Mouse (Mus musculus) right cerebral cortex, adult 18-20 months (tissue): ENCODE results near the gene Mef2b.
A peak's percentile ranks its signal among the peaks of the same experiment; 100 is the strongest.
"Not testable (repeated sequence)": the region's sequence is repeated elsewhere in the genome, so short reads cannot be mapped to it uniquely, and the experiment has no call there.

ENCODE experiments used
- DNase-seq: peaks from one replicate; pipeline ENCODE4 v3.0.0; 2022; ENCODE audit warnings: mixed read lengths

Gene Mef2b

GRCm38 (mm10) chr8:70181212-70181902 lies 41.8 kb downstream of the Mef2b start:
- no peak for DNase-seq

- no peak for DNase-seq
Observed at GRCm38 (mm10) chr8:70181903-70182252, 42.4 kb downstream of the Mef2b start.

GRCm38 (mm10) chr8:70183194-70183593 lies 43.7 kb downstream of the Mef2b start:
- DNase-seq: no peak

GRCm38 (mm10) chr8:70188707-70189106 lies 49.2 kb downstream of the Mef2b start:
- DNase-seq: no peak

- DNase-seq: no peak
Observed at GRCm38 (mm10) chr8:70193238-70193637, 53.7 kb downstream of the Mef2b start.

GRCm38 (mm10) chr8:70194191-70194590 lies 54.7 kb downstream of the Mef2b start:
- DNase-seq: no peak

- no peak for DNase-seq
Observed at GRCm38 (mm10) chr8:70195762-70196161, 56.3 kb downstream of the Mef2b start.

GRCm38 (mm10) chr8:70197603-70198002 lies 58.1 kb downstream of the Mef2b start:
- no peak for DNase-seq

GRCm38 (mm10) chr8:70200098-70200681 lies 60.7 kb downstream of the Mef2b start:
- DNase-seq: peak; percentile 70

GRCm38 (mm10) chr8:70201417-70201816 lies 61.9 kb downstream of the Mef2b start:
- DNase-seq: no peak

- peak; percentile 52 for DNase-seq
Observed at GRCm38 (mm10) chr8:70203072-70203471, 63.6 kb downstream of the Mef2b start.

GRCm38 (mm10) chr8:70204757-70205156 lies 65.2 kb downstream of the Mef2b start:
- DNase-seq: no peak

GRCm38 (mm10) chr8:70208130-70208529 lies 68.6 kb downstream of the Mef2b start:
- DNase-seq: no peak

- peak; percentile 60 for DNase-seq
Observed at GRCm38 (mm10) chr8:70210538-70210937, 71.0 kb downstream of the Mef2b start.

- no peak for DNase-seq
Observed at GRCm38 (mm10) chr8:70211275-70211674, 71.8 kb downstream of the Mef2b start.

GRCm38 (mm10) chr8:70211726-70212111 lies 72.2 kb downstream of the Mef2b start:
- no peak for DNase-seq

GRCm38 (mm10) chr8:70212112-70213055 lies 72.9 kb downstream of the Mef2b start, which contains the start of gene Slc25a42:
TSS of gene Slc25a42 (minus strand) at chr8:70212305.
- DNase-seq: peak; percentile 100

GRCm38 (mm10) chr8:70214411-70214810 lies 74.9 kb downstream of the Mef2b start:
- no peak for DNase-seq

- no peak for DNase-seq
Observed at GRCm38 (mm10) chr8:70215092-70215491, 75.6 kb downstream of the Mef2b start.

- not testable (repeated sequence) for DNase-seq
Observed at GRCm38 (mm10) chr8:70216161-70216560, 76.7 kb downstream of the Mef2b start.

- peak; percentile 80 for DNase-seq
Observed at GRCm38 (mm10) chr8:70216566-70216965, 77.1 kb downstream of the Mef2b start.
